25 mouse cellular contexts compared by ENCODE assay signal in the genomic region with DNA sequence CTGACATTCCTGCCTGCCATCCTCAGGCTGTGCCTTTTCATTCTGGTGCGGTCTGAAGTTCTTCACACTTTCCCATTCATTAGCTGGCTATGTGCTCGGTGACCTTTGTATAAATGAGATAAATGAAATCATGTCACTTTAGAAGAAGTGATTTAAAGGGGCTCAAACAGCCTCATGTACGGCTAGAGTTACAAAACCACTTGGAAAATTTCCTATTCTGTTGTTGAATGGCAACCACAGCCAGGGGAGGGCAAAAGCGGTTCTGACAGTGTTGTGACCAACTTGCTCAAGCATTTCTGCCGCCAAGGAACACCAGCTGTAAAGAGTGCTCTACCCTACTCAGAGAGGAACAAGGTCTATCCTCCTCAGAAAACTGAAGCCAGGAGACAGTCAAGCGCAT.
DNase-seq lines count a peak whose midpoint lies in the region; ATAC-seq and TF ChIP-seq lines count a peak whose summit lies in the region.
"Had no signal": no experiment of that assay in that cellular context is flagged by ENCODE, and none has a peak within 500 bp of the region (broad histone marks: within the 10 kb centered on the region; RNA-seq: fewer than 3 reads in every experiment).

No protein-coding gene starts in this region.

- peaks cover 19% of the 10 kb centered on the region for H3K4me1 ChIP-seq in forebrain, embryonic 10.5 days
- H3K4me1 ChIP-seq in forebrain, postnatal 0 days (ENCODE audit: insufficient read depth): peaks cover 5% of the 10 kb centered on the region; the same call in 1 of the 2 replicates
- peaks cover 29% of the 10 kb centered on the region for H3K4me1 ChIP-seq in liver, adult 2 months (ENCODE audit: control insufficient read depth, insufficient read depth, low read length)
- no peaks in the 10 kb centered on the region for H3K4me1 ChIP-seq in lung, postnatal 0 days (ENCODE audit: insufficient read depth, low read depth, low read length)
- H3K4me1 ChIP-seq: embryonic facial prominence, embryonic 12.5 days had no signal

- no peak for TF ChIP-seq CTCF in forebrain, postnatal 0 days (IDR thresholded peaks at IDR 0.05; ENCODE audit: low read depth)
- TF ChIP-seq CTCF in liver, adult 2 months (IDR thresholded peaks at IDR 0.05; ENCODE audit: low read depth, low read length): no peak
- no peak for TF ChIP-seq CTCF in lung, postnatal 0 days (IDR thresholded peaks at IDR 0.05)

- H3K4me3 ChIP-seq in forebrain, embryonic 10.5 days: no peak overlapping the region
- no peak overlapping the region for H3K4me3 ChIP-seq in forebrain, postnatal 0 days (ENCODE audit: low read depth, low read length)
- H3K4me3 ChIP-seq in liver, adult 2 months (ENCODE audit: insufficient read depth, low read depth, low read length): no peak overlapping the region
- no peak overlapping the region for H3K4me3 ChIP-seq in lung, postnatal 0 days (ENCODE audit: low read depth, low read length)
- H3K4me3 ChIP-seq: embryonic facial prominence, embryonic 12.5 days; erythroblast, embryonic 14.5 days; forebrain, embryonic 13.5 days; heart, embryonic 13.5 days; left cerebral cortex, adult 2 months had no signal

- H3K27me3 ChIP-seq in forebrain, embryonic 10.5 days (ENCODE audit: poor library complexity, severe bottlenecking): peaks cover 32% of the 10 kb centered on the region
- no peaks in the 10 kb centered on the region for H3K27me3 ChIP-seq in forebrain, postnatal 0 days (ENCODE audit: insufficient read depth, low read length)
- H3K27me3 ChIP-seq in liver, adult 2 months (ENCODE audit: control insufficient read depth, insufficient read depth, low read length): no peaks in the 10 kb centered on the region
- no peaks in the 10 kb centered on the region for H3K27me3 ChIP-seq in lung, postnatal 0 days (replicated peaks; ENCODE audit: insufficient read depth, low read length)
- H3K27me3 ChIP-seq: embryonic facial prominence, embryonic 12.5 days had no signal

- H3K79me2 ChIP-seq in liver, adult 2 months (ENCODE audit: control insufficient read depth, insufficient read depth, low read length): no peaks in the 10 kb centered on the region

- H3K4me2 ChIP-seq in forebrain, postnatal 0 days (ENCODE audit: low read depth): no peak overlapping the region
- H3K4me2 ChIP-seq in lung, postnatal 0 days (replicated peaks; ENCODE audit: low read depth, low read length): no peak overlapping the region
- H3K4me2 ChIP-seq: embryonic facial prominence, embryonic 12.5 days; forebrain, embryonic 13.5 days; heart, embryonic 13.5 days; hindbrain, embryonic 14.5 days; lung, embryonic 14.5 days had no signal

- 0 out of 2 replicates have a peak overlapping the region, but pooled peaks have one; percentile 16 for H3K27ac ChIP-seq in forebrain, embryonic 10.5 days
- no peak overlapping the region for H3K27ac ChIP-seq in forebrain, postnatal 0 days (ENCODE audit: low read depth, low read length)
- H3K27ac ChIP-seq in liver, adult 2 months (replicated peaks; ENCODE audit: insufficient read depth, low read depth, low read length): peak overlapping the region; percentile 95
- no peak overlapping the region for H3K27ac ChIP-seq in lung, postnatal 0 days (ENCODE audit: low read length)
- H3K27ac ChIP-seq: embryonic facial prominence, embryonic 12.5 days; forebrain, embryonic 13.5 days; heart, embryonic 13.5 days; hindbrain, embryonic 14.5 days; kidney, postnatal 0 days; left cerebral cortex, adult 2 months had no signal

- ATAC-seq in forebrain, postnatal 0 days: no peak
- ATAC-seq in megakaryocyte progenitor cell, adult 5-6 weeks (replicated peaks; ENCODE audit: poor library complexity): peak; percentile 50
- no peak for ATAC-seq in lung, postnatal 0 days
- ATAC-seq: forebrain, embryonic 13.5 days had no signal

- 60% methylated on average over 6 of the region's 6 CpGs for WGBS in forebrain, embryonic 10.5 days
- WGBS in forebrain, postnatal 0 days: 39% methylated on average over 6 of the region's 6 CpGs
- WGBS in liver, adult 2 months: 19% methylated on average over 6 of the region's 6 CpGs
- WGBS in lung, postnatal 0 days: 57% methylated on average over 6 of the region's 6 CpGs

- no peaks in the 10 kb centered on the region for H3K9me3 ChIP-seq in forebrain, embryonic 10.5 days
- no peaks in the 10 kb centered on the region for H3K9me3 ChIP-seq in forebrain, postnatal 0 days (ENCODE audit: low read length)
- H3K9me3 ChIP-seq in lung, postnatal 0 days (ENCODE audit: low read length): no peaks in the 10 kb centered on the region
- H3K9me3 ChIP-seq: embryonic facial prominence, embryonic 12.5 days; forebrain, embryonic 13.5 days; heart, embryonic 13.5 days had no signal

- no peak for DNase-seq in forebrain, embryonic 10.5 days (ENCODE audit: extremely low spot score, low spot score)
- DNase-seq in forebrain, postnatal 0 days: no peak
- DNase-seq in liver, adult 2 months (ENCODE audit: extremely low read depth, low read depth, low spot score): peak; percentile 85
- DNase-seq in liver (no peak), adipocyte (ENCODE audit: low spot score) (peak; percentile 80)
- DNase-seq in lung, postnatal 0 days (ENCODE audit: low spot score): no peak
- no peak for DNase-seq in right cerebral cortex, adult 18-20 months
- DNase-seq: adrenal gland, postnatal 36 days; cerebellum, adult 9-11 months; gastrocnemius, postnatal 14 days; heart, adult 18-20 months; heart, postnatal 14 days; lung, embryonic 14.5 days; lung, postnatal 4 days; right cerebral cortex, postnatal 14 days; spleen, adult 18-20 months; thymus, postnatal 14 days had no signal

- TF ChIP-seq POLR2A in liver, adult 2 months (IDR thresholded peaks at IDR 0.05; ENCODE audit: extremely low read depth, insufficient read depth, low read length): no peak

- no peak overlapping the region for H3K9ac ChIP-seq in forebrain, postnatal 0 days
- peak overlapping the region; percentile 29 for H3K9ac ChIP-seq in liver, adult 2 months (ENCODE audit: low read depth, low read length)
- H3K9ac ChIP-seq in lung, postnatal 0 days (replicated peaks; ENCODE audit: low read depth): no peak overlapping the region
- H3K9ac ChIP-seq: embryonic facial prominence, embryonic 12.5 days; forebrain, embryonic 13.5 days; heart, embryonic 13.5 days; hindbrain, embryonic 14.5 days; lung, embryonic 14.5 days had no signal

- no peak for TF ChIP-seq EP300 in lung, postnatal 0 days (IDR thresholded peaks at IDR 0.05)

- no peaks in the 10 kb centered on the region for H3K36me3 ChIP-seq in forebrain, embryonic 10.5 days (replicated peaks)
- H3K36me3 ChIP-seq in forebrain, postnatal 0 days (ENCODE audit: insufficient read depth): no peaks in the 10 kb centered on the region
- H3K36me3 ChIP-seq in liver, adult 2 months (ENCODE audit: control insufficient read depth, insufficient read depth, low read length): no peaks in the 10 kb centered on the region; the same call in 1 of the 2 replicates
- H3K36me3 ChIP-seq in lung, postnatal 0 days (ENCODE audit: insufficient read depth, low read length): no peaks in the 10 kb centered on the region
- H3K36me3 ChIP-seq: embryonic facial prominence, embryonic 12.5 days; heart, embryonic 13.5 days had no signal

Comparison
In these comparisons a context has a peak if more than half of its experiments do, and no peak if none do; other contexts are left out.
1. DNase-seq: peak in liver, adult 2 months (single experiment) and adipocyte (single experiment); none in forebrain, embryonic 10.5 days (single experiment), forebrain, postnatal 0 days (single experiment), liver (single experiment), lung, postnatal 0 days (single experiment) and right cerebral cortex, adult 18-20 months (single experiment).
2. H3K27ac ChIP-seq: peak in forebrain, embryonic 10.5 days (single experiment) and liver, adult 2 months (single experiment); none in forebrain, postnatal 0 days (single experiment) and lung, postnatal 0 days (single experiment).